Mouse (Mus musculus) urinary bladder, adult 18-20 months (tissue): ENCODE results near the gene Med31.

Experiments used
- DNase-seq, 2 experiments: peaks; one replicate each; pipeline ENCODE4 v3.0.0; 2022; ENCODE audit warnings: low spot score in 2 of 2, mixed read lengths in 2 of 2

Gene Med31

DNA sequence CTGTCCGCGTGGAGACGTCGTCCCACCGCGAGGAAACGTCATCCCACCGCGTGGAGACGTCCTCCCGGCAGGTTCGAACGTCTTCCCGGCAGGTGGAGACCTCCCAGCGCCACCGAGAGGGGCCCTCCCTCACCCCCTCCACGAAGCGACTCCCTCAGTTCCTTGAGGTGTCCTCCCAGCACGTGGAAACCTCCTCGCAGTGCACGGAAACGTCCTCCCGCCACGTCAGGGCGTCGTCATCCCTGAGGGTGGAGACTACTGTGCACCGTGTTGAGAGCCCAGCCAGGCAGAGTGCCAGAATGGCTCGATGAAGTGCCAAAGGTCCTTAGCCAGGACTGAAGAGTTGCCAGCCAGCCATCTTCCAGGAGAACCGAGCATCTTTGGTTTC is at the start of gene Med31:
Med31 (minus strand) TSS at position 183 of the 388 bp plus-strand sequence.
- peak in 1 of 2 experiments; percentile 64 for DNase-seq

DNA sequence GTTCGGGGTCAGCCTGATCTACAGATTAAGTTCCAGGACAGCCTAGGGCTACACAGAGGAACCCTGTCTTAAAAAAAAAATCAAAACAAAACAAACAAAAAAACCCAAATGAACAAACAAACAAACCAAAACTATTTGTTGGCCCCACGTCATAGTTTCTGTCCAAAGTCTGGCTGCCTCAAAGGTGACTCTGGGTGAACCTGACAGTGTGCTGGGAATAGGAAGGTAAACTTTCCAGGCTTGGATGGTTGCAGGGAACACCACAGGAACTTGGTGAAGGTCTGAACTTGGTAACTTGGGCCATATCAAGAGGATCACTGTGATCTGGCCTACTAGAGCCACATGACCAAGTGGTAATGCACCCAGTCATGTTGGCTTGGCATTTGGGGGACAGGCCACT is 41.0 kb upstream of the Med31 start:
- DNase-seq: no peak

DNA sequence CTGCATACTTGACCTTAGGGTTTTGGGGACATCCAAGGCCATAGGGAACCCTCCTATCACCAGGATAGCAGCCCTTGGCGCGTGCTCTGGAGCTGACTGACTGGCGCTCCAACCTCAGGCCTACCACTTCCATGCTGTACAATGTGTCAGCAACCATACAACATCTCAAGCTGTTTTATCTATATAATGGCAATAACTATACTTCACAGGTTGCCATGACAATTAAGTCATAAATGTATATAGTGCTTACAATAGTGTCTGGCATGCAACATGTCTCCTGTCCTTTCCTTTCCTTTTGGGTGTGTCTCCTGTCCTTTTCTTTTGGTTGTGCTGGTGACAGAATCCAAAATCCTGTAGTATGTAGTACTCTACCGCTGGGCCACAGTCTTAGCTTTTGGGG is 40.2 kb upstream of the Med31 start:
- no peak for DNase-seq

DNA sequence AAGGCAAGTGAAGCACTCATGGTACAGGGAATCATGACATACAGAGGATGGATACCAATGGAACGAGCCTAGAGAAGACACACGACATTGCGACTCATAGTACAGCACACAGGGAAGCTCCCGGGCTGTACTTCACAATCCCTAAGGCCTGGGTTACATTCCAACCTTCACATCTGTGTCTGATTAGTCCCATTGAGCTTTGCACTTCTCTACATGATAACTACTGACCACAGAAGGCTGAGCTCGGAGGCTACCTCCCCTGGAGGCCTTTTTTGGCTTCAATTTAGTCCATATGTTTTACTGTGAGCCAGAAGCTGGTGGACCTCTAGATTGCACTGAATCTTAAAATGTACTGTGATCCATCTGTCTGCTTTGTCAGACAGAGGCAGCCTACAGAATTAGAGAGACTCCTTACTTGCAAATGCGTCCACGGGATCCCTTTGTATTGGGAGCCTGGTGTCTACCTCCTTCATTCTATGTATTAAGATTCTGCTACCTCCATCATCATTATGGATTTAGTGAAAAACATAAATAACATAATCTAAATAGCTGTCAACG is 29.9 kb upstream of the Med31 start:
- DNase-seq: no peak

DNA sequence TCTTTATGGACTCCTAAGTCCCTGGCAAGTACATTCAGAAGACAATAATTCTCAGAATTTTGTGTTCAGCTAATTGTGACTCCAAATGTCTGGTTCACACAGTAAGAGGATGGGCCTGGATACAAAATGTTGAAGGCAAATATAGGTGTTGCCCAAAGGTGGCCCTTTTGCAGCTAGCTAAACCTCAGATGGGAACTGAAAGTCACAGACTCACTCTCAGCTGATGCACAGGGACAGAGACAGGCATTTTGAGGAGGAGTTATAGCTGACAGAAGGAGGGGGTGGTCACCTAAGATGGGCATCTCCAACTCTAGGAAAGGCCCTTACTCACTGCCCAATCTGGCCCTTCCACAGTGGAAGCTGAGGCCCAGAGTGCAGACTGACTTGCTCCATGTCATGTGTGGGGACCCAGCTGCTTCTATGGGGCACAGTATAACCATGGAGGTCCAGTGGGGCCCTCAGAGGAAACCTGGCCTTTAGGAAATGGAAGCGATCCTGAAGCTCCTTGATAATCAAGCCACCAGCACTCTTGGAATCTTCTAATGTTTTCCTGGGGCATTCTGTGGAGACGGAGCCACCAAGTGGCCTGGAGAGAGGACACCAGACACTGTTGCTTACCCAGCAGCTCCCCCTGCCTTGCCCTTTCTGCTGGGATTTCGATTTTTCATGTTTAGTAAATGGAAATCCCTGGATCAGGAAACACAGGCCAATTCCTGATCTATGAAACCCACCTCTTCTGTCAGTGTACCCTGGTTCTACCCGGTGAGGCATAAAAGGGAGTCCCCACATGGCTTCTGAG is 24.9 kb upstream of the Med31 start:
- DNase-seq: no peak

DNA sequence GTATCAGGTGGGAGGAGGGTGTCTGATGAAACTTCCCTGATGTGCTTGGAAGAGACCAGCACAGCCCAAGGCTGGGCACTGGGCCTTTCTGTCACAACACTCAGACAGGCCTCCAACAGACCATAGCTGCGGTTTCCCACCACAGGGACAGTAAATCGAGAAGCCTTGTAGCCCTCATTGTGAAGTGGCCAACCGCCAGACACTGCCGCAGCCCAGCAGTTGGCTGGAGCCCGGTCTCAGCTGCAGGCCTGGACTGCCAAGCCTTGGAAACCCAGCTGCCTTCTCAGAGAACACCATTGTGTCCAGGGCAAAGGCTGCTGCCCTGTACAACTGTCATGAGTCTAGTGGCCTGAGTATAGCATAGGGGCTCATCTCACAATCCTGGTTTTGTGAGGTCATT is 18.6 kb upstream of the Med31 start:
- no peak for DNase-seq

DNA sequence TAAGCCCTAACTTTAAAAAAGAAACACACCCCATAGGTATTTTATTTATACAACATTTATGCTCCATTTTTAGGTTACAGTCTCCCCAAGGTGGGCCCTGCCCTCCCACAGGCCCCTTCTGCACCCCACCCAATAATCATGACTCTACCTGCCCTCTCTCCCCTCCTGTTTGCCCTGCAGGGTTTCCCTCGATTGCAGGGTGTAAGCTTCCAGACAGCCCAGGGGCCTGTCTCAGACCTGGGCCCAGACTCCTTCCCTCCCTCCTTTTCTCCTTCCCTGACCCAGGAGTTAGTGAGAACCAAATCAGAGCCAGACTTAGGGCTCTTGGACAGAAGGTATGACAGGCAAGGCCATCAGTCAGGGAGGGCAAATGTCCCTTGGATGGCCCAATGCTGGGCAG is 17.6 kb upstream of the Med31 start:
- DNase-seq: no peak

DNA sequence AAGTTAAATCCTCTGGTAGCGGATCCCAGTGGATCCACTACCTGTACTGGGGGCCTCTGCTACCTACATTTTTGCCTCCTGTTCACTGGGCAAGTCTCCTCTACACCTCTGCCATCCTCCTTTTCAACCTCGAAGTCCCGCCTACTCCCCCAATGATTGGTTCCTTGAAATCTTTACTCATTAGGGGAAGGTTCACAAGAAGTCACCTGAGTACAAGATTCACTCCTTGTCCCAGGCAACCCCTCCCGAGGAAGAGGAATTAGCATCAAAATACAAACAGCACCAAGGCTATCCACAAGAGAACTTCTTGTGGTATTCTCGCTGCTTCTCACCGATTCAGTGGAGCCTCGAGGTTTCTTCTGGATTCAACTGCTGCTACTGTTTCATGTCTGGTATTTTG is 16.7 kb upstream of the Med31 start:
- no peak for DNase-seq

DNA sequence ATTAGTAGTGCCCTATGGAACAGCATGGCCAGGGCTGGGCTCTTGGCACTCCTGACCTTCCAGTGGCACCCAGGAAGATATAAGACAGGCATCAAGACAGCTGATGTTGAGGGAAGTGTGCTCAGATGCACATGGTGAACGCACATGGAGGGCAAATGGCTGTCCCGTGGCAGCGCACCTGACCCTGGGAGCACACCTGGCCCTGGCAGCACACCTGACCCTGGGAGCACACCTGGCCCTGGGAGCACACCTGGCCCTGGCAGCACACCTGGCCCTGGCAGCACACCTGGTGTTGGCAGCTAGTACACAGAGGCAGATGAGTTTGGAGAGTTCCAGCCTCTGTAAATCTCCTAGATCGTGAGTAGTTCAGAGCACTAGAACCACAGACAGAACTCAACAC is 13.1 kb upstream of the Med31 start:
- no peak for DNase-seq

DNA sequence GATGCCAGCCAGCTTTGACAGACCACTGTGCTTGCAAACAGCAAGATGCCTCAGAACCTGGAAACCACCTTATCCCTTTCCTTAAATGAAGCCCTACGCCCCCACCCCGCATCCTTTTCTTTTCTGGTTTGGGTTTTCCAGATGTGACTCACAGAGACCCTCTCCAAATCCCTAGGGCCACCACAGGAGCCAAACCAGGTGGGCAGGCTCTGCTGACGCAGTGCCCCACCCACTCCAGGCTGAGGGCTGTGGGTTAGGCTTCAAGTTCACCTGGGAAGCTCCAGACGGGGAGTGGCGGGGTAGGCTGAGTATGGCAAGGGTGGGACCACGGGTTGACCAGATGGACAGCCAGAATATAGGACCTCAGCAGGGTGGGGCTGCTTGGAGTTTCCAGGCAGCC is 11.5 kb upstream of the Med31 start:
- DNase-seq: no peak

DNA sequence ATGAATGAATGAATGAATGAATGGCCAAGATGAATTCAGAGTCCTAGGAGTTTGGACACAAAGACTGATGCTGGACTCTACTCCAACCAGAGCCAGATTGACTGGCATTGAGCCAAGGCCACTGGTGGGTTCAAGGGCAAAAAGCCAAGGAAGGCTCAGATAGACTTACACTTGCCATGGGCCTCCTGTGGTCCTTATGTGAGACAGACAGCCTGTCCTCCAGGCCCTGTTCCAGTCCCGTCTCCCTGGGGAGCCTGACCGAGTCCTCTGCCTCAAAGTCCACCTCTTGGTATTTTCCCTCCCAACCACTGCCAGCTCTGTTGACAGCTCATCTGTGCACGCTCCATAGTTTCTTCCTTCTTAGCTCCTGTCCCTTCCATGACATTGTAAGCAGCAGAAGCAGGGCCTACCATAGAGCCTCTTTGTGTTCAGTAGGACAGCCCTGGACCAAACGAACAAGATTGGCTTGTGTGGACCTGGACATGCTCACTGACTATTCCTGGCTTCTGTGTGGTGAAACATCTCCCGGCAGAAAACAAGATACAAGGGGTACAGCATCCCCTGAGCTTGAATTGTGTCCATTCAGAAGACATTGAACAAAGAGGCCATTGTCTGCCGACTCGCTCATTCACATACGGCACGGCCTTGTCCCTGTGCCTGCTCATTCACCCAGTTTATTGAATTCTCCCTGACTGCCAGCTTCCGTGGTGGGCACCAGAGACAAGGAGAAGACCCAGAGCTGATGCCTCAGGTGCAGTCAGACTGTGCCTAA is 10.8 kb upstream of the Med31 start:
- DNase-seq: no peak

DNA sequence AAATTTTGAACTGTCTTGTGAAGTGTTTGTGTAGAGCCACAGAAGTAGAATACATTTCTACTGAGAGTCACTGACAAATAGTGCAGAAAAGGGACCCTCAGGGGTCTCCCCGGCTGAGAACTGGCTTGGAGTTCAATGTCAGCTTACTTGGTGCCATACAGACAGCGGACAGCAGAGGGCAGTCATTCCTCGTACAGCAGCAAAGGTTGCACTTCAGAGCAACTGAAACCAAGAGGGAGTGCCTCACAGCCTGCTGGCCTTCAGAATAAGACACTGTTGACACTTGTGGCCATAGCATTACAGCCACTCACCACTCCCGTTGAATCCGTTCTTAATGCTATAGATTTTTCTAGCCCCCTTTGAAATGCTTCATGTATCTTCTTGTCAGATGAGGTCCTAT is 9.5 kb upstream of the Med31 start:
- DNase-seq: peak; percentile 35 to 67

DNA sequence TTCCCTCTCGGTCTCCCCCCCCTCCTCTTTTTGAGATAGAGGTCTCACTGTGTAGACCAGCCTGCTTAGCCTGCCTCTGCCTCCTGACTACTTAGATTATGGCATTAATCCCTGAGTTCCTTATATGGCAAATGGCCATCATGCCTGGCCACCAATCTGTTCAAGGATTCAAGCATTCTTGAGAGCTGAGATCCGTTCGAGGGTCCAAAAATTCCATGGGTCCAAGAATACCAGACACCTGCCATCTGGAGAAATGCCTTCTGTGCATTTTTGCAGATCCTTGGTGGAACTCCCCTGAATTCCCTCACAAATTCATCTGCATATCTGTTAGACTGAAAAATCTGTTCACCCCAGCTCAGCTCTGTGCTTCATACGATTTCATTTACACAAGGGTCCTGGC is 8.0 kb upstream of the Med31 start:
- DNase-seq: no peak

DNA sequence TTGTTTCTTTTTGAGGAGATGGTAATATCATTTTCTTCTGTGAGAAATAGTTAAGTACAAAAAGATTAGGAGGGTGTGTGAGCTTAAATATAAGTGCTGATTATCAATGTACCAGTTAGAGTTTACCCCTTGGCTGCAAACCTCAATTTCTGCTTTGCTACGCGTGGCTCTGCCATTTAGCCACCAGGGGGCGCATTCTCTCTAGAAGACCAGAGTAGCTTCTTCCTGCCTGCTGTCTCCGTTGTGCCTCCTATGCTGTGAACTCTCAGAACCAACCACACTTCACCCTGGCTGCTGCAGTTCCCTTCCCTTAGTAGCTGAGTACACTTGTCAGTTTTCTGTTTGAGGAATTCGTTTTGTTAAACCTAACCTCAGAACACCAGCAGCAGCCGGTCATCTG is 5.9 kb upstream of the Med31 start:
- peak in 1 of 2 experiments; percentile 26 for DNase-seq

DNA sequence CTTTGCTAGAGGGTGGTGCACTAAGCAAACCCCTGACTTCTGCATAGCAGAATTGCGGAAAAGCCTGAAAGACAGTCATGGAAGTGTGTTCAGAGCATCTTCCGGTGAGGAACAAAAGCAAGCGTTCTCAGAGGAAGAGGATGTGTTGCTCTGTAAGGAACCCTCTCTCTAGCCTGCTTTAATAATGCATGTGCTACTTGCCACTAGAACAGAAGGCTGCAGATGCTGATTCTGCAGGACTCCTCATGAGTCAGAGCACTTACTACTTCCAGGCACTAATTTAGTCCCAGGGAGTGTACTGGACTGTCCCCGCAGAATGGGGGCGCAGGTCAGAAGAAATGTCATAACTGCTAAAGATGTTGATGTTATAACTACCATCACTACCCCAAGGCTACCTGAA is 1.7 kb upstream of the Med31 start:
- DNase-seq: no peak

DNA sequence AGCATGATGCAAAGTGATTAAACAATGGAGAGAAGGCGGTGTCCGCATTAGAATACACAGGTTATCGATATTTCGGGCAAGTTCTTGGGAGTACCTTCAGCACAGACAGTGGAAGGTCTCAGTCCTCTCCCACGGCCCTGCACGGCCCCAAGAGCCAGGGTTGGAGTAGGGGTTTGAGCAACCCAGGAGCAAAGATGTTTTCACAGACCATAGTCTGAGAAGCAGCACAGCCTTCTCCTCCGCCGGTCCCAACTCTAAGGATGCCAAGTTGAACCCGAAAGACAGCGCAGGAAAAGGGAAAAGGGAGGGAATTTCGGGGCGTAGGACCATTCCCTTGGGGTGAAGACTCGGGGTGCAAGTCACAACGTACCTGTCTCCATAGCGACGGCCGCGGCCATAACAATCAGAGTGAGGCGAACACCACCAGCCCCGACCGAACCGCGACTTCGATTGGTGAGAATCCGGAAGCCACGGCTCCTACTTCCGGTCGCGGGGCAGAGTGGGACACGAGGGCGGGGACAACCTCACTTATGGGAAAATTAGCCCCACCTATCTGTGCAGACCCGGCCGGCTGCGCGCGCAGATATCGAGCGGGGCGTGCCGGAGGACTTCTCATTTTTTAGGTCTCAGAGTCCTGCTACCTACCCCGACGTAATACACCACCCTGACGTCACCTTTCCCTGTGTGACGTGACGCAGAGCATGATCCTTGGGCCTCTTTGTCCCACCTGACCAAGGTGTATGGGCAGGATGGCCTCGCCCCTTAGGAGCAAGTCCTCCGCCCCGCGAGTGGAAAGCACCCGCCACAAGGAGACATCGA is 592 bp downstream of the Med31 start:
- peak; percentile 79 to 90 for DNase-seq

DNA sequence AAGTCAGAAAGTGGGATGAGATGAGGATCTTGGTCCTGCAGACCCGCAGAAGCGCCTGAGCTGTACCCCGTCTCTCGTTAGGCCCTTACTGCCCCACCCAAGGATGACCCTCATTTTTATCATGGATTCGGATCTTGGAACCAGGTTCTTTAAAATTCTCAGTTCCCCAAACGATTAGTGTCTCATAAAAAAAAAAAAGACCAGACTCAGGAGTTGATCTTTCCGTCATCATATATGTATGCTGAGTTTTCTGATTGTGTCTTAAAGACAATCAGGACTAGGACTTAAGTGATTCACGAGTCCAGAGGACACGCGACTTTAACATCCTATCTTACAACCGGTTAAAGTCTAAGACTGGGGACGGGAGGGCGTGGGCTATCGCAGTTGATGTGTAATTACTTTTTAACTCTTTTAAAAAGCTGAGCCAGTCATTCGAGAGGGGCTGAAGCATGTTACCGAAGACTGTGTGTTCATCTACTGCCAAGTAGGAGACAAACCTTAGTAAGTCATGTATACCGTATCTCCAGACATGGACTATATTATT is 7.5 kb downstream of the Med31 start:
- no peak for DNase-seq

DNA sequence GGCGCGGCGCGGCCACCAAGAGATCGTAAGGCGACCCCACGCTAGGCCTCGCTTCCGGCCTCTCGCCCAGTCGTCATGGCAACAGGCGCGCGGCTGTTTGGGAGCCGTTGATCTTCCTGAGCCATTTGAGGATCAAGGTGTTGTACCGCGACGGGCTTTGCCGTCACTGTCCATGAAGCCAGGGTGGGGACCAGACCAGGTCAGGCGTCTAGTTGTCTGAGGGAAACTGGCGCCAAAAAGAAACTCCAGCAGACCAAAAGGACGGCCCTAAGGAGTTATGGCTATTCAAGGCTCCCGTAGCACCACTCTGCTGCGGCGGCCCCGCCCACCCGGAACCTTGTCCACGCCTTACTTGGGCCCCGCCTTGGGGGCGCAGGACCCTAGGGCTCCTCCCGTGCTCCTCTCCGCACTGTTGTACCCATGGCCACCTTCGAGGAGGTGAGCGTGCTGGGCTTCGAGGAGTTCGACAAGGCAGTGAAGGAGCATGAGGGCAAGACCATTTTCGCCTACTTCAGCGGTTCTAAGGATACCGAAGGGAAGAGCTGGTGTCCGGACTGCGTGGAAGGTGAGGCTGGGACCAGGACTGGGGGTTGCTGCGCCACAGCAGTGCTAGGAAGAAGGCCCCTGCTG is 8.1 kb downstream of the Med31 start, which contains the start of the genes 4933427D14Rik and Txndc17:
4933427D14Rik (minus strand) TSS at position 256 of the 630 bp plus-strand sequence.
Txndc17 (plus strand) TSS at position 344 of the 630 bp plus-strand sequence.
- peak; percentile 81 to 93 for DNase-seq

DNA sequence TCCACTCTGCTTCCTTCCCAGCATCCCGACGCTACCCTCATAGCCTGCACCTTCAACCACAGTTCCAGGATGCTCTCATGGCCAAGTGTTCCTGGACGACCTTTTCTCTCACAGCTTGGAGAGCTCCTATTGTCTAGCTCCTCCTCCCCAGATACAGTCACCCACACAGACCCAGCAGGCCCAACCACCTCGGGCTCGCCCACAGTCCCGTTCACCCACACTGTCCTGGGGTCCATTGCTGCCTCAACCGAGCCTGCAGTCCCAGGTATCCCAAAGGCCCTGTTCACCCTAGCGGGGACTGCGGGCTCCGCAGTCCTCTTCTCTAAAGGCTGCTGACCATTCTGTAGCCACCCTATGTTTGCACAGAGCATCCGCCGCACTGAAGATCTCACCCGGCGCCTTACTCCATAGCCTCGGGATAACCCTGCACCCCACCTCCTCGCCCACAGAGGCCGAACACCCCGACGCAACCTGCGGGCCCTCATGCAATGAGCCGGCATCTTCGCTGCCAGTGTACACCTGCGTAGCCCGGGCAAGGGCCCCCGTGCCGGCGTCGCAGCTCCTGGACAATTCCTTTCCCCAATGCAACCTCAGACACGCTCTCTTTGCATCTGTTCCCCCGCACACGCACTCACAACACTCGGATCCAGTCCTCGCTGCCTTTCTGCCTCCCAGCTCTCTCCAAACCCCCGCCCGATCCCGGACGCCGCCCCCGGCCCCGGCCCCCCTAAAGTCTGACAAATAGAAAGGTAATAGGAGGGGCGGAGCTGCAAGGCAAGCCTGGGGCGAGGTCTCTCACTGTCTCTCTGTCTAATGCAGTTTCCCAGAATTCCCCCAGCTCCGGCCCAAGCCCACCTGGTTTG is 8.8 kb downstream of the Med31 start, which contains the start of gene Gm43951:
Gm43951 (minus strand) TSS at position 500 of the 863 bp plus-strand sequence.
- DNase-seq: peak in 1 of 2 experiments; percentile 37

DNA sequence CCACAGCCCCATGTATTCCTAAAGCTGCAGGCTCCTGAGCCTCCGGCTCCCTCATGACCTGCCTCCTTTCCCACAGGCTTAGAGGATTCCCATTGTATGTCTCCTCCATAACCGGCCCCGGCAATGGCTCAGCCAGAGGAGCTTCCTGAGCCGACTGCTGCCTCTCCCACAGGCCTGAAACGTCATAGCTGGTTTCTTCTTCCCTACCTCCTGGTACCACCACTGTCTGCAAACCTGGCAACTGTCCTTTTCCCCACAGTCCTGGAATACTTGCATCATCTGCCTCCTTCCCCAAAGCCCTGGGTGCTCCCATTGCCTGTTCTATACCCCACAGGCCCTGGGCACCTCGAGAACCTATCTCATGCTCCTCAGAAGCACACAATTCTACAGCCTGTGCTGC is 10.1 kb downstream of the Med31 start:
- no peak for DNase-seq
